15 mouse cellular contexts compared by ENCODE assay signal in genomic region chr4:54471009-54471408, GRCm38 (mm10).
A peak's percentile ranks its signal among the peaks of the same experiment; 100 is the strongest.
DNase-seq lines count a peak whose midpoint lies in the region; ATAC-seq lines count a peak whose summit lies in the region.
"Had no signal": no experiment of that assay in that cellular context is flagged by ENCODE, and none has a peak within 500 bp of the region (broad histone marks: within the 10 kb centered on the region; RNA-seq: fewer than 3 reads in every experiment).

No protein-coding gene starts in this region.

- DNase-seq in forebrain, embryonic 10.5 days (ENCODE audit: extremely low spot score, low spot score), result peak; percentile 21
- peak; percentile 15 for DNase-seq in neural tube, embryonic 10.5 days (ENCODE audit: extremely low spot score, low spot score)
- peak; percentile 79 for DNase-seq in limb, embryonic 11.5 days (ENCODE audit: low spot score)
- no peak for DNase-seq in MN1 (ENCODE audit: low spot score)
- no peak for DNase-seq in cerebellum, postnatal 4 days (ENCODE audit: low spot score in 2 of 2)
- DNase-seq in cerebellum, adult 8-10 months, result no peak
- DNase-seq: B cell, adult 2 months; cerebellum, postnatal 25 days; left cerebral cortex, postnatal 4 days; thymus, adult 2 months had no signal

- 67% methylated on average over 1 of the region's 1 CpGs for WGBS in forebrain, embryonic 10.5 days
- WGBS in forebrain, embryonic 12.5 days, result 84% methylated on average over 1 of the region's 1 CpGs
- WGBS in neural tube, embryonic 15.5 days, result 14% methylated on average over 1 of the region's 1 CpGs
- WGBS in limb, embryonic 11.5 days, result 6% methylated on average over 1 of the region's 1 CpGs

- H3K9ac ChIP-seq in forebrain, embryonic 12.5 days, result no peak overlapping the region
- no peak overlapping the region for H3K9ac ChIP-seq in neural tube, embryonic 15.5 days (replicated peaks)
- H3K9ac ChIP-seq in limb, embryonic 11.5 days (ENCODE audit: low read length), result no peak overlapping the region
- H3K9ac ChIP-seq: hindbrain, embryonic 15.5 days; midbrain, embryonic 13.5 days had no signal

- peak overlapping the region; percentile 27; the same call in 1 of the 2 replicates for H3K27ac ChIP-seq in forebrain, embryonic 10.5 days
- H3K27ac ChIP-seq in forebrain, embryonic 12.5 days, result no peak overlapping the region
- no peak overlapping the region for H3K27ac ChIP-seq in neural tube, embryonic 15.5 days (replicated peaks)
- peak overlapping the region; percentile 60 for H3K27ac ChIP-seq in limb, embryonic 11.5 days (replicated peaks; ENCODE audit: low read depth, low read length)
- H3K27ac ChIP-seq: hindbrain, embryonic 15.5 days; midbrain, embryonic 13.5 days had no signal

- ATAC-seq in forebrain, embryonic 12.5 days (ENCODE audit: low FRiP score), result no peak
- ATAC-seq in neural tube, embryonic 15.5 days (ENCODE audit: low FRiP score), result no peak
- ATAC-seq in limb, embryonic 11.5 days (ENCODE audit: insufficient number of reproducible peaks, low FRiP score, low TSS enrichment, low read depth), result peak; percentile 89
- ATAC-seq: Patski had no signal

- no peaks in the 10 kb centered on the region for H3K36me3 ChIP-seq in forebrain, embryonic 10.5 days (replicated peaks)
- H3K36me3 ChIP-seq in forebrain, embryonic 12.5 days (replicated peaks), result no peaks in the 10 kb centered on the region
- no peaks in the 10 kb centered on the region for H3K36me3 ChIP-seq in neural tube, embryonic 15.5 days
- H3K36me3 ChIP-seq in limb, embryonic 11.5 days (ENCODE audit: control insufficient read depth, insufficient read depth, low read length), result no peaks in the 10 kb centered on the region
- H3K36me3 ChIP-seq: hindbrain, embryonic 15.5 days; midbrain, embryonic 13.5 days had no signal

- H3K9me3 ChIP-seq in forebrain, embryonic 10.5 days, result no peaks in the 10 kb centered on the region
- no peaks in the 10 kb centered on the region for H3K9me3 ChIP-seq in forebrain, embryonic 12.5 days
- H3K9me3 ChIP-seq in neural tube, embryonic 15.5 days (replicated peaks), result no peaks in the 10 kb centered on the region
- H3K9me3 ChIP-seq in limb, embryonic 11.5 days (ENCODE audit: control insufficient read depth, low read length), result no peaks in the 10 kb centered on the region
- H3K9me3 ChIP-seq: hindbrain, embryonic 15.5 days; midbrain, embryonic 13.5 days had no signal

- H3K27me3 ChIP-seq in forebrain, embryonic 10.5 days (ENCODE audit: poor library complexity, severe bottlenecking), result no peaks in the 10 kb centered on the region
- H3K27me3 ChIP-seq in forebrain, embryonic 12.5 days, result no peaks in the 10 kb centered on the region
- no peaks in the 10 kb centered on the region for H3K27me3 ChIP-seq in neural tube, embryonic 15.5 days (replicated peaks)
- H3K27me3 ChIP-seq in limb, embryonic 11.5 days (ENCODE audit: control insufficient read depth, insufficient read depth, low read length), result no peaks in the 10 kb centered on the region
- H3K27me3 ChIP-seq: hindbrain, embryonic 15.5 days; midbrain, embryonic 13.5 days; Patski had no signal

- H3K4me3 ChIP-seq in forebrain, embryonic 10.5 days, result no peak overlapping the region
- no peak overlapping the region for H3K4me3 ChIP-seq in forebrain, embryonic 12.5 days (replicated peaks)
- H3K4me3 ChIP-seq in neural tube, embryonic 15.5 days (replicated peaks), result no peak overlapping the region
- no peak overlapping the region for H3K4me3 ChIP-seq in limb, embryonic 11.5 days (ENCODE audit: low read depth, low read length)
- H3K4me3 ChIP-seq: hindbrain, embryonic 15.5 days; midbrain, embryonic 13.5 days had no signal

- no peak overlapping the region for H3K4me2 ChIP-seq in forebrain, embryonic 12.5 days
- H3K4me2 ChIP-seq in neural tube, embryonic 15.5 days, result no peak overlapping the region
- H3K4me2 ChIP-seq in limb, embryonic 11.5 days (ENCODE audit: low read depth, severe bottlenecking), result no peak overlapping the region
- H3K4me2 ChIP-seq: hindbrain, embryonic 15.5 days; midbrain, embryonic 13.5 days had no signal

- H3K4me1 ChIP-seq in forebrain, embryonic 10.5 days, result peaks cover 11% of the 10 kb centered on the region; the same call in 1 of the 2 replicates
- no peaks in the 10 kb centered on the region; the same call in 1 of the 2 replicates for H3K4me1 ChIP-seq in forebrain, embryonic 12.5 days
- peaks cover 2% of the 10 kb centered on the region; the same call in 1 of the 2 replicates for H3K4me1 ChIP-seq in neural tube, embryonic 15.5 days
- 0 out of 2 replicates have a peak, but pooled peaks cover 4% of the 10 kb centered on the region for H3K4me1 ChIP-seq in limb, embryonic 11.5 days (ENCODE audit: control insufficient read depth, insufficient read depth, low read length)

Comparison
In these comparisons a context has a peak if more than half of its experiments do, and no peak if none do; other contexts are left out.
1. H3K27ac ChIP-seq: peak in forebrain, embryonic 10.5 days (single experiment) and limb, embryonic 11.5 days (single experiment); none in forebrain, embryonic 12.5 days (single experiment) and neural tube, embryonic 15.5 days (single experiment).
2. DNase-seq: peak in forebrain, embryonic 10.5 days (single experiment), neural tube, embryonic 10.5 days (single experiment) and limb, embryonic 11.5 days (single experiment); none in MN1 (single experiment), cerebellum, postnatal 4 days (0 of 2) and cerebellum, adult 8-10 months (single experiment).